Mouse (Mus musculus): Measurements from ENCODE around the gene Smyd3. TPM values are rescaled to one million over a fixed set of nuclear protein-coding genes. Genes with fewer than 3 reads are reported as not detected.

Smyd3 gene
- polyA plus RNA-seq, 1 experiment: not detected

DNA sequence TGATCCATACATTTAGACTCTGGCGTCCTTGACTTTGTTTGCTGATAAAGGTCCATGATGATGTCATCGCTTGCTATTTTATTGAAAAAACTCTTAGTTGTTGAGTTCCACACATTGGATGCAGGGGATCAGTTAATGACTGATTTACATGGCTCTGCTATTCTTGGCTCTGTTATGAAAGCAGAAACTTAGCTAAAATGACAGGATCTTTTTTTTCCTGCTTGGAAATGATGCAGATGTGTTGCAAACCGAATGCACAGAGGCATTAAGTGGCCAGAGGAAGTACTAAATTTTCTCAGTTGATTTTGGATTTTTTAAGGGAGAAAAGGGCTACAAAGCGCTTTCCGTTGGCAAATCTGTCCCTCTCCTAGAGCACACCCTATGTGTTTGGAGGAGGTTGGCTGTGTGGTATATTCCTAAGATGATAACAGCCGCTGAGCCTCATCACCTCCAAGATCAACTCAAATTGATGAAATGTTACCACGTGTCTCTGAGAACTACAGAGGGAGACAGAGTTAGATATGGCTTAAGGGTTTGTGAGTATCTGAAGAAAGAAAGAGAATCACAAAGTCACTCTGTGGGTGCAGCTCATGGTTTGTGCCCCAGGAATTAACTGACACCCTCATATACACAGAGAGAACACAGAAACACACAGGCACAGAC, 402.9 kb downstream of the Smyd3 start:
- WGBS: 92% methylated on average over 7 of the region's 7 CpGs
- Histone ChIP-seq H3K27ac (ENCODE audit: insufficient read depth, low read depth, low read length) (no peak overlapping the region), H3K4me1 (ENCODE audit: control insufficient read depth, insufficient read depth, low read length) (no peaks in the 10 kb centered on the region), H3K4me3 (ENCODE audit: insufficient read depth, low read depth, low read length) (no peak overlapping the region)
- TF ChIP-seq CTCF (IDR thresholded peaks at IDR 0.05; ENCODE audit: insufficient read depth, low read depth, low read length) (no peak), POLR2A (IDR thresholded peaks at IDR 0.05; ENCODE audit: insufficient read depth, low read depth, low read length) (no peak)

DNA sequence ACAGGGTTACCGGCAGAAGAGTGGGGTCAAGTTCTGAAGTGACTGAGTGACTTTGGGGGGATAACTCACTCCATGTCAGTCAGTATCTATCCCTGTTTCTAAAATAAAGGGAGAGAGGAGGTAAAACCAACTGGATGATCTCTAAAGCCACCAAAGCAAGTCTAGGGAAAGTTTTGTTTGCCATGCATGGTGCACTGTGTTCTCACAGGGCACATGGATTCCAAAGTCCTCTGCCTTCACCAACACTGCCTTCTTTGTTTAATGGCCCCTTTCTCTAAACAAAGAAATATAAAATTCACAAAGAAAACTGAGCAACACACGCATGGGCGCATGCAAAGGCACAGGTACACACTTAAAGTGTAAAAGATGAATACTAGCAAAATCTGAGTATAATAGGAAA, 403.5 kb downstream of the Smyd3 start:
- H3K27ac ChIP-seq (ENCODE audit: insufficient read depth, low read depth, low read length): no peak overlapping the region
- TF ChIP-seq CTCF (IDR thresholded peaks at IDR 0.05; ENCODE audit: insufficient read depth, low read depth, low read length) (no peak), POLR2A (IDR thresholded peaks at IDR 0.05; ENCODE audit: insufficient read depth, low read depth, low read length) (no peak)
- H3K4me1 ChIP-seq (ENCODE audit: control insufficient read depth, insufficient read depth, low read length): no peaks in the 10 kb centered on the region
- no peak overlapping the region for H3K4me3 ChIP-seq (ENCODE audit: insufficient read depth, low read depth, low read length)
- over 99% methylated on average over 3 of the region's 3 CpGs for WGBS

DNA sequence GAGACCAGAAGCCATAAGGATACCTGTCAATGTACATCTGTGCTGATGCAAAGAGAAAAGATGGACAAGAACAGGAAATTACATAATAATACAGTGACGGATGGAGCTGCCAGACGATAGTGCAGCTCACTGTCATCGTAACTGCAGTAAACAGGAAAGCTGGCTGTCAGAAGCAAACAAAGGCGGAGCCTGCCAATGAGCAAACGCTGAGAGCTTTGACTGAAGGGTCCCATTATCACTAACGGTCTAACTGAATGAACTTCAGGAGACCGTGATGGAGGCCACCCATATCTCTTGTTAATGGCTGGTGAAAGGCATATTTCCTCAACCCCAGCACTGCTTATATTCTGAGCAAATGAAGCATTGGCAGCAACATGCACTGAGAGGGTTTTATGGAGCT, 409.1 kb downstream of the Smyd3 start:
- TF ChIP-seq CTCF (IDR thresholded peaks at IDR 0.05; ENCODE audit: insufficient read depth, low read depth, low read length) (no peak), POLR2A (IDR thresholded peaks at IDR 0.05; ENCODE audit: insufficient read depth, low read depth, low read length) (no peak)
- no peaks in the 10 kb centered on the region for H3K4me1 ChIP-seq (ENCODE audit: control insufficient read depth, insufficient read depth, low read length)
- no peak overlapping the region for H3K27ac ChIP-seq (ENCODE audit: insufficient read depth, low read depth, low read length)
- 66% methylated on average over 7 of the region's 7 CpGs for WGBS
- no peak overlapping the region for H3K4me3 ChIP-seq (ENCODE audit: insufficient read depth, low read depth, low read length)

DNA sequence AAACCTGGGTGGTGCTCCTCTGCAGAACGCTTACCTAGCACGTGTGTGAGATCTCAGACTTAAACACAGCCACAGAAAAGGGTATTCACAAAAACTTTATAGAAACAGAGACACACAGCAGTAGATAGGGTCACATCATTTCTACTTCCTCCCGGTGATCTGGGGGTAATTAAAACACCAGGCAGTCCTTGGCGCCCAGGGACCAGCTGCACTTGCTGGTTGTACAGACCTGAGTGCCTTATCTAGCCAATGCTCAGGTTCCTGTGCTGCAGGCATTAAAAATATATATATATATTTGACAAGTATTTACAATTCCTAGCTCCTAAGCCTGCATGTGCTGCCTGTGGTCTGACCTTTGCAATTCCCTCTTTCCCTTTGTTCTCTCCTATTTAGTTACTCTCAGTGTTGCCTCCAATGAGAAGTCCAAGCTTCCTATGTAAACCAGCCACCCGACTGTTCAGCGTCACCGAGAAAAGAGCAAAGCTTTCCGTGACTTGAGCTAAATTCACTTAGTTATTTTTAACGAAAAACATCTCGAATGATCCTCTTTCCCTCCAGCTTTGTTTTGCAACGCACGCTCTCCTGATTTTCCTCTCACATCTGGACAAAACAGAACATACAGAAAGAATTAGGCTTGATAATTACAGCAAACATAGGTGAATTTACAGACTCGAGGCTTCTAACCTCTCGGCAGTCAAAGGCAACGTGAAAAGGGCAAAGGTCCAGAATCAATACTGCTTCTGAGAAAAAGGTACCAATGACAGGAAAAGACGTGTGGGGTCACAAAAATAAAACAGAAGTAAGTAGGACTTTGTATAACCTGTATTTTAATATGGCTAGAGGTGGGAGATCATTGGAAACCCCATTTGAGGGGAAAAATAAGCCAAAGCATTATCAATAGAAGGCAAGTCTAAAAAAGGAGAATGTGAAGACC, 409.8 kb downstream of the Smyd3 start:
- WGBS: 50% methylated on average over 16 of the region's 16 CpGs
- TF ChIP-seq POLR2A (IDR thresholded peaks at IDR 0.05; ENCODE audit: insufficient read depth, low read depth, low read length) (no peak), CTCF (IDR thresholded peaks at IDR 0.05; ENCODE audit: insufficient read depth, low read depth, low read length) (no peak)
- no peaks in the 10 kb centered on the region for H3K4me1 ChIP-seq (ENCODE audit: control insufficient read depth, insufficient read depth, low read length)
- no peak overlapping the region for H3K4me3 ChIP-seq (ENCODE audit: insufficient read depth, low read depth, low read length)
- no peak overlapping the region for H3K27ac ChIP-seq (ENCODE audit: insufficient read depth, low read depth, low read length)

DNA sequence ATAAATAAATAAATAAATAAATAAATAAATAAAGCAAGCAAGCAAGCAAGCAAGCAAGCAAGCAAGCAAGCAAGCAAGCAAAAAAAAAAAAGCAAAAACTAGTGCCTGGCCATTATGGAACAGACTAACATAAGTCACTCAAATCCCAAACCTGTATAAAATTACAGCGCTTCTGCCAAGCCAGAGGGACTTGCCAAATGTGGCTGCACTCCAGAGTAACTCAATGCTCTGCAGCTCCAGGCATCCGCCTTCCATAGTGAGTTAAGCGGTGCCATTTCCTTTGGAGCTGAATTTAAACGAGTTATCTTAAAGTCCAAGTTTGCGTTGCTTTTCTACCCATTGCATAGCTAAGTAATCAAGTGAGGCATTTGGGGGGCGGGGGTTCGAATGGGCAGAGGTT, 410.6 kb downstream of the Smyd3 start:
- TF ChIP-seq CTCF (IDR thresholded peaks at IDR 0.05; ENCODE audit: insufficient read depth, low read depth, low read length) (no peak), POLR2A (IDR thresholded peaks at IDR 0.05; ENCODE audit: insufficient read depth, low read depth, low read length) (no peak)
- Histone ChIP-seq H3K4me1 (ENCODE audit: control insufficient read depth, insufficient read depth, low read length) (no peaks in the 10 kb centered on the region), H3K4me3 (ENCODE audit: insufficient read depth, low read depth, low read length) (no peak overlapping the region), H3K27ac (ENCODE audit: insufficient read depth, low read depth, low read length) (no peak overlapping the region)
- 50% methylated on average over 7 of the region's 7 CpGs for WGBS

DNA sequence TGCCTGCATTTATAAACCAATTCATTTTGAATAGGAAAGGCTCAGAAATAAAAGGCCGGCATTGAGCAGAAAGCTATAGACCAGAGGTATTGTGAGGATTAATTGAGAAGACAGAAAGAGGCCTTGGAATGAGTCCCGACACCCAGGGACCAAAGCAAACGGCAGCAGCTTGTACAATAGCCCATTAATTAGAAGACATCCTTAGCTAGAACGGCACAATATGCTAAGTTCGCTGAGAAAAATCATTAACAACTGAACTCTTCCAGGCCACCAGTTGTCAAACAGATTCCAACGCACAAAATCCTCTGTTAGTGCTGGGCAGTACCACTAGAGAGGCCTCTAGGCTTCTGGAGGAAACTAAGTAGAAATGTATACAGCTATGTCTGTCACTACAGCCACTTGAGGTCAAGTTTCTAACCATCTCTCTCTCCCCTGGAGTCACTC, 411.1 kb downstream of the Smyd3 start:
- no peak overlapping the region for H3K27ac ChIP-seq (ENCODE audit: insufficient read depth, low read depth, low read length)
- H3K4me3 ChIP-seq (ENCODE audit: insufficient read depth, low read depth, low read length): no peak overlapping the region
- WGBS: 66% methylated on average over 6 of the region's 6 CpGs
- no peaks in the 10 kb centered on the region for H3K4me1 ChIP-seq (ENCODE audit: control insufficient read depth, insufficient read depth, low read length)
- no peak for TF ChIP-seq POLR2A (IDR thresholded peaks at IDR 0.05; ENCODE audit: insufficient read depth, low read depth, low read length)
- TF ChIP-seq CTCF (IDR thresholded peaks at IDR 0.05; ENCODE audit: insufficient read depth, low read depth, low read length): no peak

DNA sequence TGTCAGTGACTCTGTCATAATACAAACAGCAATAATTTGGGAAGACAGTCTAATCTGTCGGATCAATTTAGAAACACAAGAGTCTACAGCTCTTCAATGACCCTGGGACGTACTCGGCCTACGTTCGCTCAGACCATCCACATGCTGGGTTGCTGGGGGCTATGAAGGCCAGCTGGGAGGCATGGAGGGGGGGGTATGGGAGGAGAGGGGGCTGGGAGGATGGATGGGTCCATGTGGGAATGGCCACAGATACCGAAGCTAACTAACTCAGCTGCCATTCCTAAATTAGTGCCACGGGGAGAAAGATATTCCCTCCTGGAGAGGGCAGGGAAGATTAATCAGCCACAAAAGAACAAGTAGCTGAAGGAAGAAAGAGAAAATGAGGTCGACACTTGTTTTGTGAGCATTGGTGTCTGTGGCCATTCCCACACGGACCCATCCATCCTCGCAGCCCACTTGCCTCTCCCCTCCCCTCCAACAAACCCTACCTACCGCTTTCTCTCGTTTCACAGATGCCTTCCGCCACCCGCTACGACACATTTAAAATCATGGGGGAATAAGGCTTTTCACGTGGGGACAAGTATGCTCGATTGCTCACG, 411.6 kb downstream of the Smyd3 start:
- TF ChIP-seq POLR2A (IDR thresholded peaks at IDR 0.05; ENCODE audit: insufficient read depth, low read depth, low read length): no peak
- no peak for TF ChIP-seq CTCF (IDR thresholded peaks at IDR 0.05; ENCODE audit: insufficient read depth, low read depth, low read length)
- no peak overlapping the region for H3K27ac ChIP-seq (ENCODE audit: insufficient read depth, low read depth, low read length)
- H3K4me1 ChIP-seq (ENCODE audit: control insufficient read depth, insufficient read depth, low read length): no peaks in the 10 kb centered on the region
- WGBS: 70% methylated on average over 18 of the region's 18 CpGs
- H3K4me3 ChIP-seq (ENCODE audit: insufficient read depth, low read depth, low read length): no peak overlapping the region

DNA sequence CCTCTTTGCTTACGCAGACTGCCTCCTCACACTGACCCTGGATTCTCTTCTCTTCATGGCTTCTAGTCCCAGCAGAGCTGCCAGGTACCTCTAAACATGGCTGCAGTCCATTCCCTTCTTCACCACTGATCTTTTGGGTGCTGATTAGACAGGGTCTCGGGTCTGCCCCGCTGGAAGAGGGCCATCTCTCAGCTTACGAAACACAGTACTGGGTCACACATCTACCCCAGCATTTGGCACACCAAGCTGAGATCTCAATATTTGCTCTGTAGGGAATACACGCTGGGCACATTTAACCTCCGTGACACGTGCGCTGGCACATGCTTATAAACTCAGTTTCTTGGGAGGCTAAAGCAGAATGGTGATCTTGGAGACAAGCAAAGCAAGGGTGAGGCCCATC, 413.4 kb downstream of the Smyd3 start:
- 96% methylated on average over 8 of the region's 8 CpGs for WGBS

DNA sequence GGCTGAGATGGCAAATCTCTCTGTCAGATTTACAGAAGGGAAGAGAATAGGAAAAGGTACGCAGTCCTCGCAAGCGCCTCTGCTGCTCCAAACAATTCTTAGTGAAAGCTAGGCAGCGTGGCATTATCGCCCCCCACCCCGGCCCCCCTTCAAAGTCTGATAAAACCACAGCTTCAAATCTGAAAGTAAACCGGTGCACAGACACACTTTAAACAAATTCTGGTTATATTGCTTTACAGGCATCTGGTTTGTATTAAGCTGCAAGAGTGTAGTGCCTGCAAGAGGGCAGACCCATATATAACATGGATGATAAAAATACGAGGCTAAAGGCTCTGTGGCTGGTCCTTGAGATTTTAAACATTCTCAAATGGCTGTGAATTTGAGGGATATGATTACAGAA, 420.8 kb downstream of the Smyd3 start:
- no peak overlapping the region for H3K4me3 ChIP-seq (ENCODE audit: insufficient read depth, low read depth, low read length)
- WGBS: 95% methylated on average over 8 of the region's 8 CpGs
- TF ChIP-seq POLR2A (IDR thresholded peaks at IDR 0.05; ENCODE audit: insufficient read depth, low read depth, low read length): no peak
- no peak for TF ChIP-seq CTCF (IDR thresholded peaks at IDR 0.05; ENCODE audit: insufficient read depth, low read depth, low read length)
- H3K4me1 ChIP-seq (ENCODE audit: control insufficient read depth, insufficient read depth, low read length): no peaks in the 10 kb centered on the region
- H3K27ac ChIP-seq (ENCODE audit: insufficient read depth, low read depth, low read length): no peak overlapping the region

More for the DNA sequence above, 413.4 kb downstream of the Smyd3 start:
- Histone ChIP-seq H3K4me3 (ENCODE audit: insufficient read depth, low read depth, low read length) (no peak overlapping the region), H3K27ac (ENCODE audit: insufficient read depth, low read depth, low read length) (no peak overlapping the region), H3K4me1 (ENCODE audit: control insufficient read depth, insufficient read depth, low read length) (no peaks in the 10 kb centered on the region)
- TF ChIP-seq POLR2A (IDR thresholded peaks at IDR 0.05; ENCODE audit: insufficient read depth, low read depth, low read length) (no peak), CTCF (IDR thresholded peaks at IDR 0.05; ENCODE audit: insufficient read depth, low read depth, low read length) (no peak)

Data from olfactory bulb, adult 2 months (tissue).